Comparison of ENCODE assay signal across 26 mouse cellular contexts in genomic region chr2:102669580-102669979, GRCm38 (mm10). TPM values are rescaled to one million over a fixed set of nuclear protein-coding genes. Genes with fewer than 3 reads are reported as not detected.
"Had no signal": no experiment of that assay in that cellular context is flagged by ENCODE, and none has a peak within 500 bp of the region (broad histone marks: within the 10 kb centered on the region; RNA-seq: fewer than 3 reads in every experiment).

No protein-coding gene starts in this region.

- H3K4me1 ChIP-seq: heart, embryonic 13.5 days; heart, embryonic 15.5 days; kidney, embryonic 15.5 days had no signal

- H3K36me3 ChIP-seq: heart, embryonic 13.5 days; heart, embryonic 15.5 days; hindbrain, embryonic 13.5 days; hindbrain, embryonic 15.5 days; kidney, embryonic 15.5 days; limb, embryonic 13.5 days; limb, embryonic 15.5 days had no signal

- H3K9ac ChIP-seq: forebrain, postnatal 0 days; heart, embryonic 13.5 days; heart, embryonic 15.5 days; hindbrain, embryonic 13.5 days; hindbrain, embryonic 15.5 days; kidney, embryonic 15.5 days; limb, embryonic 13.5 days; limb, embryonic 15.5 days had no signal

- H3K27ac ChIP-seq: heart, adult 2 months; heart, embryonic 13.5 days; heart, embryonic 15.5 days; hindbrain, embryonic 13.5 days; hindbrain, embryonic 15.5 days; hindbrain, postnatal 0 days; kidney, embryonic 15.5 days; kidney, postnatal 0 days; limb, embryonic 13.5 days; limb, embryonic 15.5 days had no signal

- H3K9me3 ChIP-seq: heart, embryonic 13.5 days; heart, embryonic 15.5 days; hindbrain, embryonic 13.5 days; hindbrain, embryonic 15.5 days; kidney, embryonic 15.5 days; limb, embryonic 13.5 days; limb, embryonic 15.5 days had no signal

- H3K4me2 ChIP-seq: heart, embryonic 11.5 days; heart, embryonic 13.5 days; heart, embryonic 15.5 days; hindbrain, embryonic 13.5 days; hindbrain, embryonic 15.5 days; kidney, embryonic 15.5 days; limb, embryonic 13.5 days; limb, embryonic 15.5 days had no signal

- H3K27me3 ChIP-seq: heart, embryonic 15.5 days; hindbrain, embryonic 13.5 days; hindbrain, embryonic 15.5 days had no signal

- DNase-seq: forebrain, postnatal 0 days; gastrocnemius, postnatal 14 days; gastrocnemius, postnatal 36 days; heart, adult 2 months; heart, postnatal 14 days; heart, postnatal 36 days; kidney, adult 11 months; kidney, adult 2 months; kidney, adult 9 months; kidney, postnatal 14 days; kidney, postnatal 36 days; layer of hippocampus, adult 9-11 months; layer of hippocampus, postnatal 36 days; left cerebral cortex, postnatal 4 days had no signal

- ATAC-seq: forebrain, postnatal 0 days; hindbrain, postnatal 0 days; intestine, embryonic 16.5 days had no signal

- H3K4me3 ChIP-seq: heart, adult 2 months; heart, embryonic 13.5 days; heart, embryonic 15.5 days; hindbrain, embryonic 13.5 days; hindbrain, embryonic 15.5 days; kidney, embryonic 15.5 days; limb, embryonic 13.5 days; limb, embryonic 15.5 days had no signal

RNA-seq across cellular contexts. Expression of gene Slc1a2, which starts 11.1 kb away (rescaled TPM):
- total RNA-seq: hematopoietic stem cell, adult 5-6 weeks had no signal
